Mouse (Mus musculus) forebrain, embryonic 11.5 days (tissue): ENCODE measurements around the gene Sh3gl3. TPM values are rescaled to one million over a fixed set of nuclear protein-coding genes. Genes with fewer than 3 reads are reported as not detected.
"Not testable (repeated sequence)": the region's sequence is repeated elsewhere in the genome, so short reads cannot be mapped to it uniquely, and the experiment has no call there.

Experiments used
- ATAC-seq: fragments of 200-750 bp; cut with Nextera tagmentation; replicated peaks from 2 replicates; pipeline ENCODE4 v1.8.0; 2017; ENCODE audit warnings: moderate TSS enrichment; ENCODE audit not compliant: low FRiP score
- DNase-seq: peaks from one replicate; pipeline ENCODE4 v3.0.0-alpha.2; 2017; ENCODE audit warnings: low spot score
- H3K27ac ChIP-seq: fragments of 300-500 bp; sonication (generic); 2 replicates; pipeline ENCODE4 v1.5.1; 2014; ENCODE audit warnings: low read depth, low read length
- H3K27me3 ChIP-seq: fragments of 300-500 bp; sonication (generic); 2 replicates; pipeline ENCODE4 v1.6.1; 2014; ENCODE audit warnings: mild to moderate bottlenecking, low read length, mixed read lengths; ENCODE audit not compliant: control insufficient read depth, insufficient read depth
- H3K36me3 ChIP-seq: fragments of 300-500 bp; sonication (generic); 2 replicates; pipeline ENCODE4 v1.6.1; 2014; ENCODE audit warnings: mild to moderate bottlenecking, low read length, moderate library complexity, mixed read lengths; ENCODE audit not compliant: control insufficient read depth, insufficient read depth
- H3K4me1 ChIP-seq: fragments of 300-500 bp; sonication (generic); replicated peaks from 2 replicates; pipeline ENCODE4 v1.6.1; 2014; ENCODE audit warnings: low read length, mixed read lengths; ENCODE audit not compliant: control insufficient read depth, insufficient read depth
- H3K4me2 ChIP-seq: fragments of 300-500 bp; sonication (generic); 2 replicates; pipeline ENCODE4 v1.6.1; 2014; ENCODE audit warnings: low read depth, mild to moderate bottlenecking, low read length, moderate library complexity, mixed read lengths; ENCODE audit not compliant: severe bottlenecking
- H3K4me3 ChIP-seq: fragments of 300-500 bp; sonication (generic); 2 replicates; pipeline ENCODE4 v1.5.1; 2014; ENCODE audit warnings: low read depth, low read length
- H3K9ac ChIP-seq: fragments of 300-500 bp; sonication (generic); 2 replicates; pipeline ENCODE4 v1.6.1; 2014; ENCODE audit warnings: low read length
- H3K9me3 ChIP-seq: fragments of 300-500 bp; sonication (generic); 2 replicates; pipeline ENCODE4 v1.6.1; 2016; ENCODE audit warnings: low read length, mixed read lengths; ENCODE audit not compliant: control insufficient read depth
- WGBS: fragments of 180-500 bp; shearing (Covaris S2); extraction: QIAGEN DNeasy Blood & Tissue Kit; methylation state at CpG from one replicate; pipeline ENCODE4 v1.1.7; 2014; 5-methylcytosine and 5-hydroxymethylcytosine counted together
- polyA plus RNA-seq: library from polyadenylated mRNA; unstranded; fragments of >200 nt; fragmentation: Nextera tagmentation; extraction: Ambion mirVana; gene quantifications from 2 replicates; pipeline ENCODE4 v1.2.1, GENCODE M21; 2014

The Sh3gl3 gene
- polyA plus RNA-seq, 1 experiment from 2014 or later, result 15.4 TPM

DNA sequence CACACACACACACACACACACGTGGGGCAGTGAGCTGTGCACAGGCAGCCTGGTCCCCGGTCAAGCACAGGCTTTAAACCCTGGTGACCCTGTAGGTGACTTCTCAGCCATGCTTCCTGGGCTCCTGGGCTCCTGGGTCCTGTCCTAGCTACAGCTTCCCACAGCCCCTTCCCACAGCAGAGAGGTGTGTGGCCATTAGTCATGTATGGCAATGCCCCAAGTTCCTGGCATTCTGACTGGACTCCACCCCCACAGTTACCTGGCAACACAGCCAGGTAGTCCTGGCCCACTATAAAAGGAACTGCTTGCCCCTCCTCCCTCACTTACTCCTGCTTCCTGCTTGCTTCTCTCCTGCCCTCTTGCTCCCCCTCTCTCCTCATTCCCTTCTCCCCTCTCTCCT, 90.5 kb downstream of the Sh3gl3 start:
- no peak overlapping the region for H3K9ac ChIP-seq
- H3K27ac ChIP-seq, result no peak overlapping the region
- no peaks in the 10 kb centered on the region for H3K4me1 ChIP-seq
- DNase-seq, result no peak
- 46% methylated on average over 2 of the region's 2 CpGs for WGBS
- no peak overlapping the region for H3K4me3 ChIP-seq
- H3K36me3 ChIP-seq, result no peaks in the 10 kb centered on the region
- H3K27me3 ChIP-seq, result no peaks in the 10 kb centered on the region
- H3K9me3 ChIP-seq, result no peaks in the 10 kb centered on the region
- ATAC-seq, result no peak
- no peak overlapping the region for H3K4me2 ChIP-seq

GRCm38 (mm10) chr7:82265365-82265764, 91.7 kb downstream of the Sh3gl3 start:
- Histone ChIP-seq H3K9me3 (no peaks in the 10 kb centered on the region), H3K27ac (no peak overlapping the region), H3K36me3 (no peaks in the 10 kb centered on the region), H3K4me3 (no peak overlapping the region), H3K4me1 (no peaks in the 10 kb centered on the region), H3K9ac (no peak overlapping the region), H3K4me2 (no peak overlapping the region), H3K27me3 (no peaks in the 10 kb centered on the region)
- no peak for DNase-seq
- ATAC-seq, result no peak
- 88% methylated on average over 4 of the region's 4 CpGs for WGBS

DNA sequence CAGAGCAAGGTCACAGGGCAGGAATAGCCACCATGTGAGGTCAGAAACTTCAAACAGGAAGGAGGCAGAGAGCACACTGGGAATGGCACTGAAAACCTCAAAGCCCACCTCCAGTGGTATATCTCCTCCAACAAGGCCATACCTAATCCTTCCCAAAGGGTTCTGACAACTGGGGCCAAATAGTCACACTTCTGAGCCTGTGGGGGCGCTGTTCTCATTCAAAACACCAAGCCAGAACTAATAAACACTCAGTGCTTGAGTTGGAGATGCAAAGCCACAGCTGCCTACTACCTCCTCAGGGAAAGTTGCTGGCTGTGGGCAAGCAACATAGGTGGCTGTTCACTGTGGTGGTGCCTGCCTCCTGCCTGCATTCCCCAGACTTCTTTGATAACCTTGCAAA, 96.3 kb downstream of the Sh3gl3 start:
- DNase-seq (peak; percentile 45), ATAC-seq (no peak)
- H3K36me3 ChIP-seq, result no peaks in the 10 kb centered on the region
- no peaks in the 10 kb centered on the region for H3K9me3 ChIP-seq
- no peak overlapping the region for H3K27ac ChIP-seq
- H3K9ac ChIP-seq, result no peak overlapping the region
- no peak overlapping the region for H3K4me3 ChIP-seq
- 0% methylated on average over 1 of the region's 1 CpGs for WGBS
- no peaks in the 10 kb centered on the region for H3K27me3 ChIP-seq
- no peak overlapping the region for H3K4me2 ChIP-seq
- H3K4me1 ChIP-seq, result no peaks in the 10 kb centered on the region

DNA sequence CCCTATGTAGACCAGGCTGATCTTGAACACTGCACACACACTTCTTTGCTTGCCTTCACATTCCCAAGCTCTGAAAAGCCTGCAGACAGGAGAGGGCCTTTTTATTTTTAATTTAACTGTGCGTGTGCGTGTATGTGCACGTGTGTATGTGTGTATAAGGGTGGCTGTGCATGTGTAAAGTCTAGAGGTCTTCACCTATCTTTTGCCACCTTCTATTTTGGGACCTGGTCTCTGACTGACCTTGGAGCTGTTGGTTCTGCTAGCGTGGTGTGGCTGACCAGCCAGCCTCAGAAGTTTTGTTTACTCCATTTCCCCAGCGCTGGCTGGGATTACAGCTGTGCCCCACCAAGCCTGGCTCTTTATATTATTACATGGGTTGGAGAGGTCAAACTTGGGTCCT, 98.1 kb downstream of the Sh3gl3 start:
- Histone ChIP-seq H3K36me3 (no peaks in the 10 kb centered on the region), H3K4me3 (no peak overlapping the region), H3K9ac (no peak overlapping the region), H3K9me3 (no peaks in the 10 kb centered on the region), H3K27ac (no peak overlapping the region), H3K4me2 (no peak overlapping the region), H3K27me3 (no peaks in the 10 kb centered on the region), H3K4me1 (no peaks in the 10 kb centered on the region)
- DNase-seq (no peak), ATAC-seq (no peak)
- WGBS, result 89% methylated on average over 5 of the region's 5 CpGs

GRCm38 (mm10) chr7:82272875-82273274, 99.2 kb downstream of the Sh3gl3 start:
- H3K27ac ChIP-seq, H3K36me3 ChIP-seq, H3K4me2 ChIP-seq, H3K9ac ChIP-seq, H3K4me1 ChIP-seq, H3K4me3 ChIP-seq, H3K27me3 ChIP-seq, DNase-seq, ATAC-seq, H3K9me3 ChIP-seq: not testable (repeated sequence)
- 29% methylated on average over 5 of the region's 5 CpGs for WGBS

- no peak overlapping the region for H3K4me3 ChIP-seq
- no peaks in the 10 kb centered on the region for H3K36me3 ChIP-seq
- DNase-seq (peak; percentile 71), ATAC-seq (no peak)
- no peak overlapping the region for H3K9ac ChIP-seq
- H3K4me2 ChIP-seq, result no peak overlapping the region
- H3K27ac ChIP-seq, result no peak overlapping the region
- no peaks in the 10 kb centered on the region for H3K4me1 ChIP-seq
- no peaks in the 10 kb centered on the region for H3K27me3 ChIP-seq
- H3K9me3 ChIP-seq, result no peaks in the 10 kb centered on the region
- 56% methylated on average over 19 of the region's 19 CpGs for WGBS
These were observed 100.5 kb downstream of the Sh3gl3 start for GRCm38 (mm10) chr7:82274011-82274709.

GRCm38 (mm10) chr7:82274975-82275374, 101.3 kb downstream of the Sh3gl3 start:
- Histone ChIP-seq H3K27me3 (no peaks in the 10 kb centered on the region), H3K9ac (no peak overlapping the region), H3K4me1 (no peaks in the 10 kb centered on the region), H3K4me2 (no peak overlapping the region), H3K9me3 (no peaks in the 10 kb centered on the region), H3K27ac (no peak overlapping the region), H3K4me3 (no peak overlapping the region), H3K36me3 (no peaks in the 10 kb centered on the region)
- ATAC-seq (no peak), DNase-seq (no peak)
- 90% methylated on average over 5 of the region's 5 CpGs for WGBS

DNA sequence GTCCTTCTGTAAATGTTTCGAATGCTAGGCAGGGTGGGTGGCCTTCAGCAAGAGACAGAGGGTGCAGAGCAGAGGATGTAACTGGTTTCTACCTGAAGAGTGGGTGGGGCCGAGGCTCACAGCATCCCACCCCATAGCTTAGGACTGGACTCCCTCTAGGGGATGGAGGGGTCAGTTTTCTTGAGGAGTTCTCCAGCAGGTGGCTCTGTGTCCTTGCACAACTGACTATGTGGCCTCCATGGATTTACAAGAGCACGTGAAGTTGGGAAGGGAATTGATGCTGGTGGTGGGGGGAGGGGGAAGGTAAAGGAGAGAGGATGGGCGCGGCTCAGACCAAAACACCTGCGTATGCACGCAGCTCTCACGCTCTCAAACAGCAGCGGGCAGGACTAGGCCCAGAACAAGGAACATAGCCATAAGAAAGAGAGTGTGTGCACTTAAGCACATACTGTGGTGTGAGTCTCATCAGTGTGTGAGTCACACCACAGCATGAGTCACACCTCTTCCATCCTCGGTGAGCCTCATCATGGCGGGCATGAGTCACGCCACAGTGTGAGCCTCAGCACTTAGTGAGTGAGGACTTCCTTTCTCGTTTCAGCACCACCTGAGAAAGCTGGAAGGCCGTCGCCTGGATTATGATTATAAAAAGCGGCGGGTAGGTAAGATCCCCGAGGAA, 102.0 kb downstream of the Sh3gl3 start:
- no peak overlapping the region for H3K27ac ChIP-seq
- no peak for ATAC-seq
- H3K4me2 ChIP-seq, result no peak overlapping the region
- H3K4me1 ChIP-seq, result no peaks in the 10 kb centered on the region
- H3K36me3 ChIP-seq, result no peaks in the 10 kb centered on the region
- no peak overlapping the region for H3K4me3 ChIP-seq
- H3K27me3 ChIP-seq, result no peaks in the 10 kb centered on the region
- DNase-seq, result no peak
- WGBS, result 77% methylated on average over 18 of the region's 18 CpGs
- no peak overlapping the region for H3K9ac ChIP-seq
- no peaks in the 10 kb centered on the region for H3K9me3 ChIP-seq

GRCm38 (mm10) chr7:82282011-82282410, 108.4 kb downstream of the Sh3gl3 start:
- no peak for DNase-seq
- Histone ChIP-seq H3K9me3 (no peaks in the 10 kb centered on the region), H3K4me3 (no peak overlapping the region), H3K27me3 (no peaks in the 10 kb centered on the region), H3K4me2 (no peak overlapping the region), H3K4me1 (no peaks in the 10 kb centered on the region), H3K9ac (no peak overlapping the region), H3K27ac (no peak overlapping the region), H3K36me3 (no peaks in the 10 kb centered on the region)
- ATAC-seq, result no peak
- 91% methylated on average over 8 of the region's 8 CpGs for WGBS
